Comparison of ENCODE assay signal across 15 mouse cellular contexts in genomic region chr2:44519236-44519635, GRCm38 (mm10).
"Had no signal": no experiment of that assay in that cellular context is flagged by ENCODE, and none has a peak within 500 bp of the region (broad histone marks: within the 10 kb centered on the region; RNA-seq: fewer than 3 reads in every experiment).

No protein-coding gene starts in this region.

- ATAC-seq: liver, postnatal 0 days; lung, postnatal 0 days; midbrain, embryonic 16.5 days had no signal

- DNase-seq: liver, postnatal 0 days; lung, adult 2 months; lung, postnatal 14 days; lung, postnatal 36 days; midbrain, embryonic 14.5 days; retina, postnatal 1 day; right cerebral cortex, adult 18-20 months; right cerebral cortex, postnatal 25 days; right cerebral cortex, postnatal 4 days; spleen, adult 18-20 months; thymus, adult 18-20 months; thymus, postnatal 14 days; thymus, postnatal 36 days had no signal
